In genomic region chr11:103675556-103675955, GRCm38 (mm10) we compare ENCODE assay signal across 10 mouse cellular contexts. TPM values are rescaled to one million over a fixed set of nuclear protein-coding genes. Genes with fewer than 3 reads are reported as not detected.
DNase-seq lines count a peak whose midpoint lies in the region; ATAC-seq and TF ChIP-seq lines count a peak whose summit lies in the region.
"Had no signal": no experiment of that assay in that cellular context is flagged by ENCODE, and none has a peak within 500 bp of the region (broad histone marks: within the 10 kb centered on the region; RNA-seq: fewer than 3 reads in every experiment).

No protein-coding gene starts in this region.

- WGBS in intestine, postnatal 0 days = 43% methylated on average over 3 of the region's 3 CpGs
- WGBS in limb, embryonic 11.5 days = 38% methylated on average over 3 of the region's 3 CpGs

- no peaks in the 10 kb centered on the region for H3K9me3 ChIP-seq in intestine, postnatal 0 days (ENCODE audit: control insufficient read depth)
- no peaks in the 10 kb centered on the region for H3K9me3 ChIP-seq in limb, embryonic 11.5 days (ENCODE audit: control insufficient read depth, low read length)
- H3K9me3 ChIP-seq: stomach, embryonic 15.5 days had no signal

- no peak overlapping the region for H3K9ac ChIP-seq in intestine, postnatal 0 days (ENCODE audit: low read depth, low read length)
- no peak overlapping the region for H3K9ac ChIP-seq in limb, embryonic 11.5 days (ENCODE audit: low read length)
- H3K9ac ChIP-seq: stomach, embryonic 15.5 days had no signal

- no peak overlapping the region for H3K4me2 ChIP-seq in intestine, postnatal 0 days (replicated peaks; ENCODE audit: low read depth)
- no peak overlapping the region for H3K4me2 ChIP-seq in limb, embryonic 11.5 days (ENCODE audit: low read depth, severe bottlenecking)
- H3K4me2 ChIP-seq: stomach, embryonic 15.5 days had no signal

- H3K27me3 ChIP-seq in intestine, postnatal 0 days (replicated peaks; ENCODE audit: control insufficient read depth, insufficient read depth, low read length) = no peaks in the 10 kb centered on the region
- H3K27me3 ChIP-seq in limb, embryonic 11.5 days (ENCODE audit: control insufficient read depth, insufficient read depth, low read length) = no peaks in the 10 kb centered on the region
- H3K27me3 ChIP-seq: stomach, embryonic 15.5 days had no signal

- no peak overlapping the region for H3K27ac ChIP-seq in embryonic fibroblast, embryonic 13.5 days (ENCODE audit: insufficient read depth, low read length)
- no peak overlapping the region for H3K27ac ChIP-seq in intestine, postnatal 0 days (ENCODE audit: low read depth, low read length)
- no peak overlapping the region for H3K27ac ChIP-seq in limb, embryonic 11.5 days (replicated peaks; ENCODE audit: low read depth, low read length)
- H3K27ac ChIP-seq: stomach, embryonic 15.5 days had no signal

- DNase-seq in urinary bladder, postnatal 14 days (ENCODE audit: low spot score) = peak; percentile 46
- no peak for DNase-seq in urinary bladder, postnatal 4 days (ENCODE audit: low spot score in 2 of 2)
- DNase-seq in brain, adult 2 months (ENCODE audit: low read depth, low spot score) = peak; percentile 92
- peak; percentile 82 for DNase-seq in limb, embryonic 11.5 days (ENCODE audit: low spot score)
- DNase-seq in thymus, postnatal 36 days = peak; percentile 28 to 41

- no peak overlapping the region for H3K4me3 ChIP-seq in embryonic fibroblast, embryonic 13.5 days (ENCODE audit: insufficient read depth, low read length)
- H3K4me3 ChIP-seq in intestine, postnatal 0 days (ENCODE audit: low read depth, low read length) = no peak overlapping the region
- H3K4me3 ChIP-seq in limb, embryonic 11.5 days (ENCODE audit: low read depth, low read length) = no peak overlapping the region
- H3K4me3 ChIP-seq: stomach, embryonic 15.5 days had no signal

- TF ChIP-seq CTCF in embryonic fibroblast, embryonic 13.5 days (IDR thresholded peaks at IDR 0.05; ENCODE audit: borderline replicate concordance, insufficient read depth, low read length) = peak; percentile 70; the same call in 1 of the 2 replicates
- peak; percentile 88 for TF ChIP-seq CTCF in intestine, postnatal 0 days (IDR thresholded peaks at IDR 0.05; ENCODE audit: low read depth)

- TF ChIP-seq POLR2A in embryonic fibroblast, embryonic 13.5 days (IDR thresholded peaks at IDR 0.05; ENCODE audit: low read depth, low read length) = no peak

- ATAC-seq in intestine, postnatal 0 days = 0 out of 2 replicates have a peak, but pooled peaks have one; percentile 17
- ATAC-seq in limb, embryonic 11.5 days (ENCODE audit: insufficient number of reproducible peaks, low FRiP score, low TSS enrichment, low read depth) = no peak
- ATAC-seq in neutrophil, adult 5-6 weeks (ENCODE audit: extremely low read depth, insufficient number of reproducible peaks, low FRiP score, poor library complexity, severe bottlenecking) = peak; percentile 27; the same call in 1 of the 2 replicates

- H3K4me1 ChIP-seq in embryonic fibroblast, embryonic 13.5 days (ENCODE audit: control insufficient read depth, insufficient read depth, low read length) = no peaks in the 10 kb centered on the region
- no peaks in the 10 kb centered on the region for H3K4me1 ChIP-seq in intestine, postnatal 0 days (replicated peaks; ENCODE audit: control insufficient read depth, insufficient read depth, low read length)
- no peaks in the 10 kb centered on the region for H3K4me1 ChIP-seq in limb, embryonic 11.5 days (ENCODE audit: control insufficient read depth, insufficient read depth, low read length)
- H3K4me1 ChIP-seq: stomach, embryonic 15.5 days had no signal

- peaks cover 30% of the 10 kb centered on the region for H3K36me3 ChIP-seq in intestine, postnatal 0 days (ENCODE audit: control insufficient read depth, insufficient read depth)
- H3K36me3 ChIP-seq in limb, embryonic 11.5 days (ENCODE audit: control insufficient read depth, insufficient read depth, low read length) = peaks cover 4% of the 10 kb centered on the region; the same call in 1 of the 2 replicates

RNA-seq across cellular contexts. Expression of gene Gosr2, which starts 22.1 kb away (rescaled TPM):
- 97.2 and 110 TPM in 2 replicates for polyA plus RNA-seq in embryonic fibroblast, embryonic 13.5 days (2011; ENCODE audit: insufficient read length, low read depth, missing spikeins)
- 106 and 113 TPM in 2 replicates for polyA plus RNA-seq in intestine, postnatal 0 days (2015; fragmentation: Nextera tagmentation; extraction: Ambion mirVana)
- polyA plus RNA-seq in limb, embryonic 11.5 days (2014; fragmentation: Nextera tagmentation; extraction: Ambion mirVana) = 83.2 and 86.7 TPM in 2 replicates
- 43.5 and 51.4 TPM in 2 replicates for total RNA-seq in neutrophil, adult 5-6 weeks (2017)

RNA-seq across cellular contexts. Expression of gene Rprml, which starts 26.2 kb away (rescaled TPM):
- polyA plus RNA-seq in embryonic fibroblast, embryonic 13.5 days (2011; ENCODE audit: insufficient read length, low read depth, missing spikeins) = not detected in 2 replicates
- 2.3 and 3.7 TPM in 2 replicates for polyA plus RNA-seq in intestine, postnatal 0 days (2015; fragmentation: Nextera tagmentation; extraction: Ambion mirVana)
- not detected in 2 replicates for polyA plus RNA-seq in limb, embryonic 11.5 days (2014; fragmentation: Nextera tagmentation; extraction: Ambion mirVana)
- not detected in 2 replicates for total RNA-seq in neutrophil, adult 5-6 weeks (2017)
- polyA plus RNA-seq: heart, embryonic 16.5 days; stomach, embryonic 15.5 days had no signal

RNA-seq across cellular contexts. Expression of gene Lyzl6, which starts 36.9 kb away (rescaled TPM):
- not detected in 2 replicates for polyA plus RNA-seq in embryonic fibroblast, embryonic 13.5 days (2011; ENCODE audit: insufficient read length, low read depth, missing spikeins)
- polyA plus RNA-seq in intestine, postnatal 0 days (2015; fragmentation: Nextera tagmentation; extraction: Ambion mirVana) = not detected in 2 replicates
- not detected in 2 replicates for polyA plus RNA-seq in limb, embryonic 11.5 days (2014; fragmentation: Nextera tagmentation; extraction: Ambion mirVana)
- not detected in 2 replicates for total RNA-seq in neutrophil, adult 5-6 weeks (2017)
- polyA plus RNA-seq: heart, embryonic 16.5 days; stomach, embryonic 15.5 days had no signal

RNA-seq across cellular contexts. Expression of gene Gm884, which starts 54.6 kb away (rescaled TPM):
- polyA plus RNA-seq in embryonic fibroblast, embryonic 13.5 days (2011; ENCODE audit: insufficient read length, low read depth, missing spikeins) = not detected in 2 replicates
- not detected in 2 replicates for polyA plus RNA-seq in intestine, postnatal 0 days (2015; fragmentation: Nextera tagmentation; extraction: Ambion mirVana)
- polyA plus RNA-seq in limb, embryonic 11.5 days (2014; fragmentation: Nextera tagmentation; extraction: Ambion mirVana) = not detected in 2 replicates
- not detected in 2 replicates for total RNA-seq in neutrophil, adult 5-6 weeks (2017)
- polyA plus RNA-seq: heart, embryonic 16.5 days; stomach, embryonic 15.5 days had no signal

Comparison
In these comparisons a context has a peak if more than half of its experiments do, and no peak if none do; other contexts are left out.
1. DNase-seq: peak in urinary bladder, postnatal 14 days (single experiment), brain, adult 2 months (single experiment), limb, embryonic 11.5 days (single experiment) and thymus, postnatal 36 days (2 of 2); none in urinary bladder, postnatal 4 days (0 of 2).